Mouse (Mus musculus): ENCODE measurements around the gene Sult2b1.

Sult2b1 gene

DNA sequence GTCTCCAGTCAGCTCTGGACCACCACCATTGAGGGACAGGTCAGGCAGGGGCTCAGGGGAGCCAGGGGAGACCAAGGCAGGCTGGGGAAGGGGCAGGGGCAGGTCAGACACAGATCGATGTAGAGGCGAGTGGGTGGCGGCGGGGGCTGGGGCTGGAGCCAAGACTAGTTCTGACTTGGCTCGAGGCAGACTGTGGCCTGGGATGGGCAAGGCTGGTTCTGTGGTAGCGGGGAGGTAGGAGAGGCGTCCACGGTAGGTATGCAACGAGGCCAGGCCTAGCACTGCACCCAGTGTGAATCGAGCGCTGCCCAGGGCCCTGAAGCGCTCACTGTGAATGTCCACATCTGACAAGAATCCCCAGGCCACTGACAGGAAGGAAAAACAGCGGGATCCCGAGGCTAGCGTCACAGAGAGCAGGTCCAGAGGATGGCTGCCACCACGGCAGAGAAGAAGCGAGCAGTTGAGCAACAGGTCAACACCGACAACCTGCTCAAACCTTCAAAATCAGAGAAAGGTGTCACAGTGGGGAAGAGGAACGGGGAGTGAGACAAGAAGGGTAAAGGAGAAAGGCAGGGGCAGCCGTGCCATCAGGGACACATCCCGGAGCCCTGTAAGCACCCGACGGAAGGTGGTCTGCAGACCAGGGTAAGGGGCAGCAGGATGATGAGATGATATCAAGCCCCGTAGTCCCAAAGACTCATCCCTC, 73.0 kb downstream of the Sult2b1 start:
- no peak for DNase-seq (ENCODE audit: low spot score in 2 of 2)

DNA sequence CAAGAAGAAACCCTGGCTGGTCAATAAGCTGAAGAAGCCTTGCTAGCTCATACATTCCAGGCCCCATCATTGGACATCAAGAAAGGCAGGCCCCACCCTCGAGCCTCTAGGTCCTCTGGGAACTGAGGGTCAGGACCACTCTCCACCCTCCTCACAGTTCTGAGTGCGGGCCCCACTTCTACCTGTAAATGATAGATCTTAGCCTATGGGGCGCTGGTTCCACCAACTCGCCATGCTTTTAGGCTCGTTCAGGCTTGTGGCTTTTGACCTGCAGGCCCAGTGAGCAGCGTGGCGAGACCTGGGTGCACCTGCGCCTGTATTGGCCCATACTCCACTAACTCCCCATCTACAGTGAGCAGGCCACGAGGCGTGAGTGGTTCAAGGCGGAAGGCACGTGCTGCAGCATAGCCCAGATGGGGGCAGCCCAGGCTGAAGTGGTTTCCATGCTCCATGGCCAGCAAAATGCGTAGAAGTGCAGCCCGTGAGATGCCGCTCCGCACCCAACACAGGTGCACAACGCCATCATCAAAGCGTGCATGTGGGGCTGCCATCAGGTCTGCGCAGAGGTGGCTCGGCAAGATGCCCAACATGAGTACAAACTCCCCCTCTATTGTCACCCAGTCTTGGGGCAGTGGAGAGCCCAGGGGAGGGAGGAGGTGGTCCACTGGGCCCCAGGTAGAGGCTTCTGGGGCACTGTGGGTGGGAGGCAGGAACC, 73.8 kb downstream of the Sult2b1 start:
- no peak for DNase-seq (ENCODE audit: low spot score in 2 of 2)

DNA sequence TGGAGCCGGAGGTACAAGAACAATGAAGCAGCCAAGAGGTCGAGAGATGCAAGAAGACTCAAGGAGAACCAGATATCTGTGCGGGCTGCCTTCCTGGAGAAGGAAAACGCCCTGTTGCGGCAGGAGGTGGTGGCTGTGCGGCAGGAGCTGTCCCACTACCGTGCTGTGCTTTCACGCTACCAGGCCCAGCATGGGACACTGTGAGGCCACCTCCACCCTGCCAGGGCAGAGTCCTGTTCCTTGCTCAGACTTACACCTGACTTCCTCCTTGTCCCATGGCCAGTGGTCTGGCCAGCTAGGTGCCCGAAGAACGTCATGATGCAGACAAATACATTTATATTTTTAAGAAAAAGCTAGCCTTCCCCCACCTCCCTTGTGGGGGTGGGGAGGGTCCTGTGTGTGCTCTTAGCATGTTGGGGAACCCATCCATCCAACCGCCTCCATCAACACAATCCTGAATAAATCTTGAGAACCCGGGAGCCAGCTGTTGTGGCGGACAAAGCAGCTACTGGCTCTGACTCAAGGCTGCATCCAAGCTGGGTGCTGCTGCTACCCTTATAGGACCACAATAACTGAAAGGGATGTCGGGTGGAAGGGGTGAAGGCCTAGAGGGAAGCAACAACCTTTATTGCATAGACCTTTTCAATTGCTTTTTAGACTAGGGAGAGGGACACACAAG, 74.7 kb downstream of the Sult2b1 start:
- DNase-seq (ENCODE audit: low spot score in 2 of 2): no peak

DNA sequence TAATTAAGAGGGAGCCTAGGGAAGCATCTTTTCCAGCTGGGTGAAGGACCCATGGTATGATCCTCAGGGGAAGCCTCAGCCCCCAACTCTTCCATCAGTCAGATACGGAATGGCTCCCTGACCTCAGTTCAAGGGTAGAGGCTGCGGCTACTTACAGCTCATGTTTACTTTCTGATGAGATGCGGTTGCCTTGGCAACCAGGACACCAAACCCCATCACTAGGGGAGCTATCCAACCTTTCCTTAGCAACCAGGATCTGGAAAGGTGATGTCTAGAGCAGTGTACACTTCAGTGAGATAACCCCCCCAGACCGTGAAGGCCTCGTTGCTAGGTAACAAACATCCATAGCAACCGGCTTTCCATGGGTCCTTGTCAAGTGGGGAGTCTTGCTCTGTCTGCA, 75.4 kb downstream of the Sult2b1 start:
- no peak for DNase-seq (ENCODE audit: low spot score in 2 of 2)

DNA sequence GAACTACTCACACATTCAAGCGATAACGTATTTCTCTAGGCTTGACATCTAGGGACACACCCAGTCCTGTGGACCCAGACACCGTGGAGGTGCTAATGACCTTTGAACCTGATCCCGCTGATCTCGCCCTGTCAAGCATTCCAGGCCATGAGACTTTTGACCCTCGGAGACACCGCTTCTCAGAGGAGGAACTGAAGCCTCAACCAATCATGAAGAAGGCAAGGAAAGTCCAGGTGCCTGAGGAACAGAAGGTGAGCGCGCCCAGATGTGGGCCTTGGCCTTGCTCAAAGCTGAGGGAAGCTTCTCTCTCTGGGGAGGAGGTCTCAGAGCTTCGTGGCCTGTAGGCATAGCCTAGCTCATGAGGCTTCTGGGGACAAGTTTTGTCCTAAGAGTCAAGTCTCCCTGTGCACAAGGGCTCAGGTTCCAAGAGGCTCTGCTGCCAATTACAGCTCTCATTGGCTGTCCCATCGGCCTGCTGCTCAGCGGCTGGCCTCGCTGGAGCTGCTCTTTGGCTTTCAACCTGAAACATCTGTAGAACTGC, 76.2 kb downstream of the Sult2b1 start:
- DNase-seq (ENCODE audit: low spot score in 2 of 2): no peak

DNA sequence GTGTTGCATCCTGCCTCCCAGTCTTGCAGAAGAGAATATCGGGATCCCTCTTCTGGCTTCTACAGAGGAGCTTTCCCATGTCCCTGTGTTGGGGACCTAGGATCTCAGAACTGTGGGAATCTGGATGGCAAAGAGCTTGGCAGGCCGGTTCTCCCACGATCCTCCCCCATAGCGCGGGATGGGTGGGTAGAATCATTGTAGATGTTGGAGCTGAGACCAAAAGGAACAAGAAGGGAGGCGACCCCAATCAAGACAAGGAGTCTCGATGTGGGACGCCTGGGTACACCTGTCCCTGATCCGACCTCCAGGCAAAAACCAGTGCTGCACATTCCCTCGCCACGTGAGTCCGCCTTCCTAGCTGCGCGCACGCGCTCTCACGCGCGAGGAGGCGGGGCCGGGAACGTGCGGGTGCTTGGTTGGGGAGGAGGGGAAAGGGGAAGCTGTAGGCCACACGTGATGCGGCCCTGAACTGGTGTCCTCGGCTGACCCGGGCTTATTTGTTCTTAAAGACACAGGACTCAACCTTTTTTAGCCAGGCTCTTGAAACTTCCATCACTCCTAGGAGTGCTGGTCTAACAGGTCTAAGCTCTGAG, 77.0 kb downstream of the Sult2b1 start:
- peak; percentile 81 to 86 for DNase-seq (ENCODE audit: low spot score in 2 of 2)

DNA sequence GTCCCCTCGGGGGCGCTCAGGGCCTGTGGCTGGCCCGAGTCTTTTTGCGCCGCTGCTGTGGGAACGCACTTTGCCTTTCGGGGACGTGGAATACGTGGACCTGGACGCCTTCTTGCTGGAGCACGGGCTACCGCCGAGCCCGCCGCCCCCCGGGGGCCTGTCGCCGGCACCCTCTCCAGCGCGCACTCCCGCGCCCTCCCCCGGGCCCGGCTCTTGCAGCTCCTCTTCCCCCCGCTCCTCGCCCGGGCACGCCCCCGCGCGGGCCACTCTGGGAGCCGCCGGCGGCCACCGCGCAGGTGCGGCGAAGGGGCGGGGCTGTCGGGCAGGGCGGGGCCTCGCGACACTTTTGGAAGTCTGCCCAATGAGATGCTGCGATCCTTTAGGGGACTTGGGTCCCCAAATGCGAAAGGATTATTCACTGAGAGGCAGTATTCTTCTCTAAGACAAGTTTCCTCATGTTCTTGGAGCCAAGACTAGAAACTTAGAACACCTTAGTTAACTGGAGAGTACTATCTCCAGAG, 77.7 kb downstream of the Sult2b1 start:
- DNase-seq (ENCODE audit: low spot score in 2 of 2): peak; percentile 88 to 93

DNA sequence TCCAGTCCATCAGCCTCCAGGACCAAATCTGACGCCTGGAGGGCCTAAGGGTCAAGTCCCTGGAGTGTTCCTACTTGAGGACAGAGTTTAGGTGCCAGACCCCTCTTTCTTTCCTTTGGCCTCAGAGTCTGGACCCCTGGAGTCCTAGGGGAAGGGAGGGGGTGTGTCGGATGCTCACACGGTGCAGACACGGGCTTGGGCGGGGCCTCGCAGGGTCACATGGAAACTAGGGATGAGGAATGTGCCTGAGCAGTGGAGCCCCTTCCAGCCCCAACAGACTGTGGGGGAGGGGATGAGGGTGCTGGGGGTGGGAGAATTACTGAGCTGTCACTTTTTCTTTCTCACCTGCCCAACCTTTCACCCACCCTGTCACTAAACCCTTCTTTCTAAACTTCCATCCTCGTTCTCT, 78.6 kb downstream of the Sult2b1 start:
- peak in 1 of 2 experiments; percentile 59 for DNase-seq (ENCODE audit: low spot score in 2 of 2)

DNA sequence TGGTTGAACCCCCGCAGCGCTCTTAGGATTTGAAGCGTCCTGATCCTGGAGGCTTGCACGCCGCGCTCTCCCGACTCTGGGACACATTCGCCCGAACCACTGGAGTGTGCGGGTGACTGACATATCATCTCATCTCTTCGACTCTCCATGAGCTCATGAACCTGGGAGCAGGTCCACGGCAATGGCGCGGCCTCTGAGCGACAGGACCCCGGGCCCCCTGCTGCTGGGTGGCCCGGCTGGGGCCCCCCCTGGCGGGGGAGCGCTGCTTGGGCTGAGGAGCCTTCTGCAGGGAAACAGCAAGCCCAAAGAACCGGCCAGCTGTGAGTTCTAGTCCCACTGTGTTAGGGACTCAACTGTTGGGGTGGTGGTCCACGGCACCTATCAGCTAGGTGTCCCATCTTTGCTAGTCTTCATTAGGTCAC, 79.0 kb downstream of the Sult2b1 start:
- peak; percentile 53 for DNase-seq (ENCODE audit: low spot score in 2 of 2)

DNA sequence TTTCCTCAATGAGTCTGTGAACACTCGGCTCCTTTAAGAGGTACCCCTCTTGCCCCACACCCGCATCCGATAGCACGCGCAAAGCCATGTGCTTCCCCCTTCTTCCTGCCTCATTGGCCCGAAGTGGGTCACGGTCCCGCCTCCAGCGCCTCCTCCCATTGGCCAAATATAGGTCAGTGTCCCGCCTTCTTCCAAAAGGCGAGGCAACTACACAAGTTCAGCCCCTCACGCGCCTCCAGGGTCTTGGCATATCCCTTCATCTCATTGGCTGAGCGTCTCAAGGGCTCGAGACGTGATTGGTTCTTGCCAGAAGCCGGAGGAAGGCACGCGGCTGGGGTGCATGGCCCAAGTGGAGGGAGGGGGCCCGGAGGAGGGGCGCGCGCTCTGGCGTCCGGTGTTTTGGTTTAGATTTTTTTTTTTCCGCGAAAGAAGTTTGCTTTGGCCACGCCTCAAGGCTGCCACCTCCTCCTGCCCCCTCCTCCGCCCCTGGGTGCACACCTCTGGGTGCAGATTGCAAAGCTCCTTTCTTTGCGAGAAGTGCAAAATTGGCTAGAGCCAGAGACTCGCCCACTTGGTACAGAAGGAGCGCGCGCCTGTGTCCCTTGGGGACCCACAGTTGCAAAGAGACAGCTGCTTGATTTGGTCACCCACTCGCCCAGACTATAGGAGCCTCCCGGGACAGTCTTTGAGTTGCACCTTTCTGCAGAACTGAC, 79.6 kb downstream of the Sult2b1 start, which contains the start of gene Dbp:
TSS of gene Dbp (plus strand) at position 359 of the 713 bp plus-strand sequence.
- peak; percentile 96 to 100 for DNase-seq (ENCODE audit: low spot score in 2 of 2)

DNA sequence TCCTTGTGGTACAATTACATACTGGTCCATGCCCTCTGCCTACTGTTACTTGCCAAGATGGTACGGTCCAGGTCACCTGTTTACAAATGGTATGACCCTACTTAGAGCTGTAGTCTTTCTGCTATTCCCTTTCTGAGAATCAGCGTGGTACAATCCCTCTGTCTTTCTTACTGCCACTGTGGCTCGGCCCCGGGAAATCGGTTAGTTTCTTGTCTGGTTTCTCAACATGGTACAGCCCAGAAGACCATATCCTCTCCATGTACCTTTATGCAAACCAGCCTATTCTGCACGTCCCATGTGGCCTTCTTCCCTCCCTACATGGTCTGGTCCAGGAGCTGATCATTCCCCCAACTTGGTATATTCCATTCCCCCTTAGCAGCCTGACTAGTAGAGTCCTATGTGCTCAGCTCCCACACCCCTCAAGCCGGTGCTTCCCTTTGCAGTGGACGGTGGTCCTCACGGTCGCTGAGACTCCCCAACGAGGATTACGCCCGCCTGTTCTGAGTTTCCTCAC, 80.4 kb downstream of the Sult2b1 start:
- DNase-seq (ENCODE audit: low spot score in 2 of 2): peak; percentile 52 to 57

DNA sequence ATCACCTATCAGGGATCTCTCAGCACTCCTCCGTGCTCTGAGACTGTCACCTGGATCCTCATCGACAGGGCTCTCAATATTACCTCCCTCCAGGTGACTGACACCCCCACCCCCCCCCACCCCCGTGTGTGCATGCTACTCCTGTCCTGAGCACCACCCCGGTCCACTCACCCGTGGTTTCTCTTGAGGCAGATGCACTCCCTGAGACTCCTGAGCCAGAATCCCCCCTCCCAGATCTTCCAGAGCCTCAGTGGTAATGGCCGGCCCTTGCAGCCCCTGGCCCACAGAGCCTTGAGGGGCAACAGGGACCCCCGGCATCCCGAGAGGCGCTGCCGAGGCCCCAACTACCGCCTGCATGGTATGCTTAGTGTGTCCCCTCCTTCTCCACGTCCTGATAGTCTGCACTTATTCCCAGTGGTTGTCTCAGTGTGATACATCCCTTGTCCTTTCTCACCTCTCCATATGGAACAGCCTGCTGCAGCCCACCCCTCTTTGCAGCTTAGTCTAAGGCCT, 80.9 kb downstream of the Sult2b1 start:
- DNase-seq (ENCODE audit: low spot score in 2 of 2): peak in 1 of 2 experiments; percentile 33

DNA sequence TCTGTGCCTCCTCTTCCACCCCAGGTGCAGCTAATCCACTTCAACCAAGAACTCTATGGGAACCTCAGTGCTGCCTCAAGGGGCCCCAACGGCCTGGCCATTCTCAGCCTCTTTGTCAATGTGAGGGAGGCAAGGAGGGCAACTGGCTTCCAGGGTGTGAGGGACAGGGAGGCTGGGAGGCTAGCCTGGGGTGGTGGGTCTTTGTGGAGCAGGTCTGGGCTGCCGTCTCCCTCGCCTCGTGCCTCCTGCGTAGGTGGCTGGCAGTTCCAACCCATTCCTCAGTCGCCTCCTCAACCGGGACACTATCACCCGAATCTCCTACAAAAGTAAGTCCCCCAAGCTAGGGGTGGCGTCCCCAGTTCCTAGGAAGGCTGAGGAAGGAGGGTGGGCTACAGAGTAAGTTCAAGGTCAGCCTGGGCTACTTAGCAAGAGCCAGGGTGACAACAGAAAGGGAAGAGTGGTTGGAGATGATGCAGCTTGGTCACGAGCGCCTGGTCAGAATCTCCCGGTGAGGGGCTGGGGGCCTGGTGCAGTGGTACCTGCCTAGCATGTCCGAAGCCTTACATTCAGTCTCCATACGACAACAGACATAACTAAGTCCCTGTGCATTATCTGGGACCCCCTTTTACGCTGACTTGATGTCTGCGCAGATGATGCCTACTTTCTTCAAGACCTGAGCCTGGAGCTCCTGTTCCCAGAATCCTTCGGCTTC, 81.5 kb downstream of the Sult2b1 start:
- no peak for DNase-seq (ENCODE audit: low spot score in 2 of 2)

DNA sequence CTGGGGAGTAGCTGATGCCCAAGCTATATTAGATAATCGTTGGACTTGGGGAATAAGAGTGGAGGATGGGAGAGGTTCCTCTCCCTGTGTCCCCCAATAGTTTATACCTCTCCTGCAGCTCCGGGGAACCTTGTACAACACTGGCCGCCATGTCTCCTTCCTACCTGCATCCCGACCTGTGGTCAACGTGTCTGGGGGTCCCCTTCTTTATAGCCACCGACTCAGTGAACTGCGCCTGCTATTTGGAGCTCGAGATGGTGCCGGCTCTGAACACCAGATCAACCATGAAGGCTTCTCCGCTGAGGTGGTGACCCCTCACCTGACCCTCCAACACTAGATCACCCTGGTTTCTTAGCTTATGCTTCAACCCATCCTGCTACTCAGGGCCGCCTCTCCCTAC, 82.2 kb downstream of the Sult2b1 start:
- no peak for DNase-seq (ENCODE audit: low spot score in 2 of 2)

DNA sequence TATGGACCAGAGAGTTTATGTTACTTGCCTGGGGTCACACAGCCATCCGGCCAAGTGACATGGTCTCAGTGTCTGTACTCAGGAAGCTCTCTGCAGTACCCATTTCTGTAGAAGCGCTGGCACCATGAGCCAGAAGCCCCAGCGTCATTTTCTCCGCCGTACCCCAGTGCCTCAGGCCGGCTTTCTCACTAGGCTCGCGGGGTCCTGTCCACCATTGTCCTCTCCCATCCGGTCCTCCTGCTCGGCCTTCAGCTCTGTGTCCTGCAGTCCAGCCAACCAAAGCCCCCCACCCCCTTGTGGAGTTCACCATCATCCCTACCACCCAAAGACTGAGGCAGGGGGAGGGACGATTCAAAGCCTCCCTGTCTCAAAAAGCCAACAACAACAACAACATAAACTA, 82.9 kb downstream of the Sult2b1 start:
- no peak for DNase-seq (ENCODE audit: low spot score in 2 of 2)

DNA sequence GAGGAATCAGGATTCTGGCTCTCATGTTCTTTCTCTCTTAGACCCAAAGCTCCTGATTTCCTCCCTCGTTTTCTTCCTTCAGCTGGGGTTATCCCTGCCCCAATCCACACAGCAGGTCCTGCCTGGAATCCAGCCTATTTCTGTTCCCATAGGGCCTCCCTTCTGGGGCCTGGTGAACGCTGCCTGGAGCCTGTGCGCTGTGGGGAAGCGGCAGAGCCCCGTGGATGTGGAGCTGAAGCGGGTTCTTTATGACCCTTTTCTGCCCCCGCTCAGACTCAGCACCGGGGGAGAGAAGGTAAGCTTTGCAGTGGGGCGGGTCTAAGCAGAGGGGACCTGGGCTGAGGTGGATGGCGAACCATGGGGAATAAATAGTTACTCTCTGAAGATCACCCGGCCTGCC, 83.4 kb downstream of the Sult2b1 start:
- DNase-seq (ENCODE audit: low spot score in 2 of 2): no peak

DNA sequence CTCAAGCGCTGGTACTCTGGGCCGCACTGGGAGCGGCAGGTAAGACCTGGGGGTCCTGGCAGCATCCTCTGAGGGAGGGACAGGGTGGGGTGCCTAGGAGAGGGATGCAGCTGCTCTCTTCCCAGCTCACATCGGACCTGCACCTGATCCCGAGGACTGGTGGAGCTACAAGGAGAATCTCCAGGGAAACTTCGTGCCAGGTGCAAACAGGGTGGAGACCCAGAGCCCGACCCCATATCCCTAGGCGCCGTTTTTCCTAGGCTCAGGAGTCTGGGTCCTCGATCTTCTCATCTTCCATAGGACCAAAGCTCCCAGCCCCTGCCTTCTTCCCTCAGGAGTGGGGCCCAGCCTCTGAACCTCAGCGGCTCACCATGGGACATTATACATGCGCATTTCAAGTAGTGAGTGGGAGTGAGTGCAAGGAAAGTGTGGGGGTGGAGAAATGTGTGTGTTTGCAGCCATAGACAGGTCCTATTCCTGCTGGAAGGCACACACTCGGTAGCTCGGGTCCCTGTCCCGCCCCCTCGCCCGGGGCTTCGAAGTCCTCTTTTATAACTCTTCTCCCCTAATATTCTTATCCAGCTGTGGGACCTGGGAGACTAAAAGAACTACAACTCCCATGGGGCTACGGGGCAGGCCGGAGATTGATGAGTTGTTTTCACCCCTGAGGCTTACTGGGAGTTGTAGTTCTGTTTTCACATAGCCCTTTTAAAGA, 84.0 kb downstream of the Sult2b1 start:
- DNase-seq (ENCODE audit: low spot score in 2 of 2): peak; percentile 56 to 66

DNA sequence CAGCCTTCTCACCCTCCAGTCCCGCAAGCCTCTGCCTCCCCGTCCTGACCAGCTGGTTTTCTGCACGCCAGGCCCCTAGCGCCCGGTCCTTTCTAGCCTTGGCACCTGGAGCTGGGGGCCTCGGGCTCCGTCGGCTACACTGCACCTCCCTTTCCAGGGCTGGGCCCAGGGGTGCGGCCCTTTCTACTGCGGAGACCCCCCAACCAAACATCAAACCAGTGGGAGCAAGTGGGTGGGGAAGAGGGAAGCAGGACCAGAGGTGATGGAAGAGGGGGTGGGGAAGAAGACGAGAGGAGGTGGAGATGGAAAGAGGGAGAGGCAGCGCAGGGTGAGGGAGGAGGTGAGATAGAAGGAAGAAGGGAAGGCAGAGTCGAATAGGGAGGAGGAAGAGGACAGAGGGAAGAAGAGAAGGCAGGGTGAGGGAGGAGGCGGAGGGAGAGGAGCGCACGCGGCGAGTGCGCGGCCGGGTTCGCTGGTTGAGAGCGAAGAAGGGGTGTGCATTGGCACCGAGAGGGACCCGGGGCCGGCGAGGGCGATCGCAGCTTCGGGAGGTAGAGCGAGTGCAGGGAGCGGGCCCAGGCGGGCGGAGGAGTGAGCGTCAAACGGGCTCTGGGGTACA, 84.8 kb downstream of the Sult2b1 start, which contains the start of gene Car11:
TSS of gene Car11 (plus strand) at position 321 of the 619 bp plus-strand sequence.
- no peak for DNase-seq (ENCODE audit: low spot score in 2 of 2)

DNA sequence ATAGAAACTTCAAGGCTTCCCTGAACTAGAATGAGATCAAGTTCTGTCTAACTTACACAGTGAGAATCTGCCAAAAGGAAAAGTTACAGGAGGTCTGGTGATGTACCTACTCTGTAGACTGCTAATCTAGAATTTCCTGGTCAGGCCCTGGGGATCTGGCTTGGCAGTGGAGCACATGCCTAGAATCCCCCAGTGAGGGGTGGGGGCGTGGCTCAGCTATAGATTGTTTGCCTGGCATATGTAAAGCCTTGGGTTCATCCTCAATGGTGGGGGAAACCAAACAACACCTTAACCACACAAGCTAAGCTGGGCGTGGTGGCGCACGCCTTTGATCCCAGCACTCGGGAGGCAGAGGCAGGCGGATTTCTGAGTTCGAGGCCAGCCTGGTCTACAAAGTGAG, 86.6 kb downstream of the Sult2b1 start:
- DNase-seq (ENCODE audit: low spot score in 2 of 2): no peak

Measured in thymus, postnatal 10 days (tissue).